Mouse (Mus musculus) cerebellum, adult 2 months (tissue): ENCODE data around the gene Dph5.

Experiments used
- CTCF ChIP-seq: fragments of 200-500 bp; IDR thresholded peaks from 2 replicates; pipeline ENCODE4 v1.5.1; 2011; ENCODE audit warnings: low read depth, mild to moderate bottlenecking, control low read depth, low read length, moderate library complexity, borderline replicate concordance; ENCODE audit not compliant: insufficient read depth
- POLR2A ChIP-seq: fragments of 200-500 bp; IDR thresholded peaks from 2 replicates; pipeline ENCODE4 v1.6.1; 2011; ENCODE audit warnings: low read length, control low read depth, borderline replicate concordance; ENCODE audit not compliant: insufficient read depth

DNA sequence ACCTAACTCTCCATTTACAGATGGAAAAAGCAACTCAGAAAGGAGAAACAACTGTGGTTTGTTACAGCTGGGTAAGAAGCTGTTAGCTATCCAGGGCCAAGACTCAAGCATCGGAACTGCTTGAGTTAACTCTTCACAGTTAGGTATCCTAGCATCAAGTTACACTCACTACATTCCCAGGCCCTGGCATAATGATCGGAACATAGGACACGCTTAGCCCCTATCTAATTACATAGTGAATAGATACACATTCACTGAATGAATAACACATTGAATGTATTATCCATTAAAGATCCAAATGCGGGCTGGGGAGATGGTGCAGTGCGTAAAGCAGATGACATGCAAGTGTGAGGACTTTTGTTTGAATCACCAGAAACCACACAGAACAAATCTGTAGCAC is 76.4 kb downstream of the Dph5 start:
- TF ChIP-seq CTCF: no peak
- TF ChIP-seq POLR2A: no peak
